Mouse (Mus musculus) spleen, postnatal 10 days (tissue): ENCODE results near the gene Pop5.

Source experiments
- DNase-seq, 2 experiments: peaks; one replicate each; pipeline ENCODE4 v3.0.0; 2021 to 2022; ENCODE audit warnings: low spot score in 2 of 2

The Pop5 gene

DNA sequence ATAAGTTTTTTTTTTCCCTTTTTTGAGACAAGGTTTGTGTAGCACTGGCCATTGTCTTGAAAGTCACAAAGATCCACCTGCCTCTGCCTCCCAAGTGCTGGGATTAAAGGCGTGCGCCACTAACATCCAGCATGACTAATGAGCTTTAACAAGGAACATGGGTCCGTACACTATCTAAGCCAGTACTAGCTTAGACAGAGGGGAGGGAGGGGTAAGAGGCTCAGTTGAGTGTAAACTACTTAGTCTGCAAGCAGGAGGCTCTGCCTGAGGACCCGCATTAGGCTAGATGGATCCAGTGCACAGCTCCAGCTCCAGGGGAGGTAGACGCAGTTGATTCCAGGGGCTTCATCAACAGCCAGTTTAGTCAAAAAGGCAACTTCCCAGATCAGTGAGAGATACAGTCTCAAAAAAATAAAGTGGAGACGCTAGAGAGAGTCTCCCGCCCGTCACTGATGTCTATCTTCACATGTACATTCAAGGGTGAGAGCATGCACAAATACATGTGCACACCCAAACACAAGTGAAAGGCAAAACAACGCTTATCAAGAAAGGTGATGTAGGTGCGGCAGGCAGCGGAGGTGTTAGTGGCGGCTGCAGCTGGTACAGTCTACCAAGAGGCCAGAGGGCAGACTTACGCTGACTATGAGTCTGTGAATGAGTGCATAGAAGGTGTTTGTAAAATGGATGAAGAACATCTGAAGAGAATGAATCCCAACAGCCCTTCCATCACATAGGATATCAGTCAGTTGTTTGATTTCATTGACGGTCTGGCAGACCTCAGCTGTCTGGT lies 27.1 kb downstream of the Pop5 start:
- no peak for DNase-seq

DNA sequence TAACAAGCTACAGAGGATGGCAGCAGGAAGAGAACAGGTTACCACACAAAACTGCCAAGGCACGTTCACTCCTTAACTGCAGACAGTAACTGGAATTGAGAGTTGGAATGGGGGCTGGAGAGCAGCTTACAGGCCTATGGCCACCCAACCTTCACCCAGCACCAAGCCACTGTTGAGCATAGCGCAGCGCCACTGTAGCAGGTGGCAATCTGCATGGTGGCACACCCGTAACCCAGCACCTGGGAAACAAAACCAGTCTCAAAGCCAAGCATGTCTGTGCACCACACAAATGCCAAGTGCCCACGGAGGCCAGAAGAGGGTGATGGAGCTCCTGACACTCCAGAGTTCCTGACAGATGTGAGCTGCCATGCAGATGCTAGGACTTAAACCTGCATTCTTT lies 30.7 kb downstream of the Pop5 start:
- DNase-seq = peak; percentile 43 to 49

DNA sequence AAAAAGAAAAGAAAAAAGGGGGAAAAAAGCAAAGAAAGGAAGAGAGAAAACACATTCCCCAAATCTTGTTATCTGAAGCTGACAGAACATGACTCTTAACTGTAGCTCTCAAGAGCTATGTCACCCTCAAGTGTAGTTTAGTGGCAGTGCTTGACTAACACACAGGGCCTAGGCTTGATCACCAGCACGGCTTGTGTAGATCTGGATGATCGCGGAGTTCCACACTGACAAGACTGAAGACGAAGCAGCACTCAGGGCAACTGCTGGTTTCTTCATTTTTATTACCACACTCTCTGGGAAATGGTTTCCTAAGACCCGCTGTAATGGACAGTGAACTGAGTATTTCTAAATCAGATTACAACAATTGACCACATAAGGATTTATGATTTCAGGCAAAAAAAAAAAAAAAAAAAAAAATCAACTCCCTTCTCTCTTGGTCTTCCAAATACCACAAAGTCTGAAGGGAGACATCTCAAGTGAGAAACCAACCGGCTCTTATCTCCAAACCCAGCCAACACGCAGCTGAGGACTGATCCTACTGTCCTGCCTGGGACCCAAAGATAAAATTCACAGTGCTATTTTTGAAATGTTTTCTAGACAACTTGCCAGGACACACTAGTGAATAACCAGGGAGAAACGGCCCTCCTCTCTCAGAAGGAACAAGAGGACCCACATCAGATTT lies 31.3 kb downstream of the Pop5 start:
- DNase-seq = peak; percentile 47 to 79

DNA sequence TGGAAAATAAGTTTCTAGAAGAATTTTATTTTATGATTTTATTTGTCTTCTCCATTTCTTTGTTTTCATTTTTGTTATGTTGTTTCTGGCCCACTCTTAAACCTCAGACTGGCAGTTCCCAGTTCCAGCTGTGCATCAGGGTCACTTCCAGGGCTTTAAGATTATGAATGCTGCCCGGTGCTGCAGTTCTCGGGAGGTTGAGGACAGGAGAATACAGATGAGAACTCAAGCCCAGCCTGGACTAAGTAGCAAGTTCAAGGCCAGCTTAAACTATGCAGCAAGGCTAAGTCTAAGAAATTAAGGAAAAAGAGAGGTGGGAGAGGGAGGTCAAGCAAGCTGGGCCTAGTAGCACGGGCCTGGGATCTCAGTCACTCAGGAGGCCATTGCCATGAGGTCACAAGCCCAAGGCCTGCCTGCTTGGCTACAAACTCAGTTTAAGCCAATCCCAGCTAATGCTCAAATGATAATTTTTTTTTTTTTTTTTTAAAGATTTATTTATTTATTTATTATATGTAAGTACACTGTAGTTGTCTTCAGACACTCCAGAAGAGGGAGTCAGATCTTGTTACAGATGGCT lies 31.9 kb downstream of the Pop5 start:
- peak; percentile 26 to 39 for DNase-seq

DNA sequence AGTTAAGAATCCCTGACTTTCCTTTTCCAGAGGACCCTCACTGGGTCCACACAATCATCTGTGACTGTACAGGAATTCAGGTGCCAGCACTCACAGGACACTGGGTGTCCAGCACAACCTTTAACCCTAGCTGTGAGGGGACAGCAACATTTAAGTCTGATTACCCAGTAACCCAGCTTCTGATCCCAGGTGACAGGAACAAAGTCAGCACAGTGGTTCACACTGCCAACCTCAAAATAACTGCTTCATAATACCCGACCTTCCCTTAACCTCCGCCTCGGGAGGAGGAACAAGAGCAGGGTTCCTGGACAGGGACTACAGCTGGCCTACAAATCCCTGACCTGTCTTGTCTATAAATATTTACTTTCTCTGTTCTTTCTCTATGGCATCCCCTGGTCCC lies 32.6 kb downstream of the Pop5 start:
- peak in 1 of 2 experiments; percentile 53 for DNase-seq

DNA sequence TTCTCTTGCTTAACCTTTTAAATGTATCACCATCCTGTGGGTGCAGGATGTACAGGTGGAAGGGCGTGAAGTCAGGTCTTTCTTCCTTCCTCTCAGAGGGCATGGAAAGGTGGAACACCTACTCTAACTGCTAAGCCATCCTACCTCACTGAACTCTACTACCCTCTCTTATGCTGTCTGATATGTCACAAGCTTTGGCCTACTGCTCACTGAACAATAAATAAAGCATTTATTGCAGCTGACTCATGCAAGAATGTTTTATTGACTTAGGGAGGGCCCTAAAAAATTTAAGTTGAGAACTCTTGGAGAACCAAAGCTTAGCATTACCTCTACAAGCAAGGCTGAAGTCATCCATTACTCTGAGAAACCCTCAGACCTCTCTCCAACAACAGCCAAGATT lies 34.3 kb downstream of the Pop5 start:
- no peak for DNase-seq

DNA sequence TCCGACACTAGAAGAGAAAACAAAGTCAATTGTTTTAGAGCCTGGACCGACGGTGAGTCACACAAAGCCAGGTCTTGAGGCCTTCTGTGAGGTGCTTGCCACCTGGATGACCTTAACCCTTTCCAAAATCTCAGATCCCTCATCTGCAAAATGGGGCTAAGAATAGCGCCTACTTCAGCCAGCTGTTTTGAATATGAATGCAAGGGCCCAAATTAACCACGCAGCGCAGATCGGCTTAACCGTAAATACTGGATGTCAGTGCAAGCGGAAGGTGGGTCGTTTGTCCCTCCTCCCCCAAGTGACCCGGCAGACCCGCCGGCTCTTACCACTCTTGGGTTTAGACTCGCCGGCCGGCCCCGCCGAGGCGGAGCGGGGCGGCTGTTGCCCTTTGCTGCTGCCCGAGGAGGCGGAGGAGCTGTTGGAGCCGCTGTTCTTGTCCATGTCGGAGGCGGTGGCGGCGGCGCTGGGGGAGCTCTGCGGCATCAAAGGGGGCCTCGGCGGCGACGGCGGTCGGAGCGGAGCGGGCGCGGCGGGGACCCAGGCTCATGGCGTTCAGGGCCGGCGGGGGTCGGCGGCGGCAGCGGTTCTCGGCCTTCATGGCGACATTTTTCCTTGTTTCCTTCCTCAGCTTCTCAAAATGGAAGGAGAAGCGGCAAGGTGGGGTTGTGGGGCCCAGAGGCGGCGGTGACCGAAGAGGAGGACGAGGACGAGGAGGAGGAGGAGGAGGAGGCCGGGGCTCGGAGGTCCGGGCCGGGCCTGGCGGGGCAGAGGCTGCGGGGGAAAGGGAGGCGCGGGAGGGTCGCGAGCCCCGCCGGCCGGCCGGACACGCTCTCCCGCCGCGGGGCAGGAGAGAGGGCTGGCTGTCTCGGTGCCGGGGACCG lies 36.5 kb downstream of the Pop5 start:
- peak; percentile 65 to 72 for DNase-seq

DNA sequence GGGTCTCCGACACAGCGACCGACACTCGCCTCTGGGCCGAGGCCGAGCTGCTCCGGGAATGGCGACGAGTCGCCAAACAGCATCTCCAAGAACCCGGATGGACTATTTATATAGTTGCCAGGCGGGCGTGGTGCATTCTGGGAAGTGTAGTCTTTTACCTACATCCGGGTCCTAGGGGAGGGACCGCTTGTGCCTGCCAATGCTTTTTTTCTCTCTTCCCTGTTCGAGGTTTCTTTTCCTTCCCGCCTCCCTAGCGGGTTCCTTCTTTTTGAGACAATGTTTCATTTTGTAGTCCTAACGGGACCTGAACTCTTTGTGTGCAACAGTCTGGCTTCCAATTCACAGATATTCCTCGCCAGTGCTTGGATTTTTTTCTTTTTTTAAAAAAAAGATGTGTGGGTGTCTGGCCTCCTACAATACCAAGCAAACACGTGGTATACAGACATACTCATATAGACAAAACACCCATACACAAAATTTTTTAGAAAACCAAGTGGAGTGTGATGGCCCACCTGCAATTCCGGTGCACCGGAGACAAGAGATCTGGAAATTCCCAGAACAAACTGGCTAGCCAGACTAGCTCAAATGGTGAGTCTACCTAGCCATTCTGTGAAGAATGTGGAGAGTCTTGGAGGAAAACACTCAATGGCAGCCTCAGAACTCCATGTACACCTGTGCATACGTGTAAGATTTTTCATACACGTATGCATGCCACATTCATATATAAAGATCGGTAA lies 37.3 kb downstream of the Pop5 start, which contains the start of gene Rnf10:
Gene Rnf10, minus strand, starts transcription at position 87 of the 737 bp plus-strand sequence.
- DNase-seq = peak; percentile 98 to 100

DNA sequence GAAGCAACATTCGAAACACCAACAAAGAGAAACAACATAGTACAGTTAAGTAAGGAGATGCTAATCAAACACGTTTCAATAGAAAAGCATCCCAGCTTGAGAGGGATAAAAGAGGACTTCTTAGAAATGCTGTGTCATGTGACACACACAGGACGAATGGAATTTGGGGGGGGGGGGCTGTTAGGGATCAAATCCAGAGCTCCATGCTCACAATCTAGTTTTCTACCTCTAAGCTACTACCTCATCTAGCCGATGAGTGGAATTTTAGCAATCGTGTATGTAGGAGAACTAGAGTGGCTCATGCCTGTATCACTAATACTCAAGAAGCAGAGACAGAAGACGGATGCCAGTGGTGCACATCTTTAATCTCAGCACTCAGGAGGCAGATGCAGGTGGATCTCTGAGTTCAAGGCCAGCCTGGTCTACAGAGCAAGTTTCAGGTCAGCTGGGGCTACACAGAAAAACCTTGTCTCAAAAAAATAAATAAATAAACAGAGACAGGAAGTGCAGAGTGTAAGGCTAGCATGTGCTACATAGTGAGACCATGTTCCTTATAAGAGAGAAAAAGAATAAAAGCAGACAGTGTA lies 38.0 kb downstream of the Pop5 start:
- no peak for DNase-seq

DNA sequence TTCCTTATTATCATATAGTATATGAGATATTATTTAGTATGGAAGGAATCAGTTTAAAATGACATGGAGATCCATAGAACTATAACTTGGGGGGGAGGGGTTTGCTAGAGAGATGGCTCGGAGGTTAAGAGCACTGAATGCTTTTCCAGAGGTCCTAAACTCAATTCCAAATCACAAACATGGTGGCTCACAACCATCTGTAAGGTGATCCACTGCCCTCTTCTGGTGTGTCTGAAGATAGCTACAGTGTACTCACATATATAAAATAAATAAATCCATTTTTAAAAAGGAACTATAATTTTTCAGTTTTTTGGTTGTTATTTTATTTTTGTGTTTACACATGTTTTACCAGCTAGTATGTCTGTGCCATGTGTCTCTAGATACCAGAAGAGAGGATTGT lies 38.7 kb downstream of the Pop5 start:
- DNase-seq = no peak

DNA sequence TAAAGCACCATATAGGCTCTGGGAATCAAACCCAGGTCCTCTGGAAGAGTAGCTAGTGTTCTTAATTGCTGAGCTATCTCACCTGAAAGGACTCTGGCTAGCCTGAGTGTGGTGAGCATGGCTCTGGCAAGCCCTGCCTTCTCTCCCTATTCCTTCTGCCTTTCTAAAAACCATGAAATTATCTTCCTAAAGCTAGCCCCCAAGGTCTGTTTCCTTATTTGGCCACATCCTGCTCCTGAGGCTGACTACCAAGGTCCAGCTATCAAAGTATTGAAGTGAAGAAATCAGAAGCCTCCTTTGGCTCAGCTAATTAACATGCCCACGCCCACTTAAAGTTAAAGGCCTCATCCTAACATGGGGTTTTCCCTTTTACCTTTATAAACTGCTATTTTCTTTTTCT lies 39.1 kb downstream of the Pop5 start:
- DNase-seq = no peak

DNA sequence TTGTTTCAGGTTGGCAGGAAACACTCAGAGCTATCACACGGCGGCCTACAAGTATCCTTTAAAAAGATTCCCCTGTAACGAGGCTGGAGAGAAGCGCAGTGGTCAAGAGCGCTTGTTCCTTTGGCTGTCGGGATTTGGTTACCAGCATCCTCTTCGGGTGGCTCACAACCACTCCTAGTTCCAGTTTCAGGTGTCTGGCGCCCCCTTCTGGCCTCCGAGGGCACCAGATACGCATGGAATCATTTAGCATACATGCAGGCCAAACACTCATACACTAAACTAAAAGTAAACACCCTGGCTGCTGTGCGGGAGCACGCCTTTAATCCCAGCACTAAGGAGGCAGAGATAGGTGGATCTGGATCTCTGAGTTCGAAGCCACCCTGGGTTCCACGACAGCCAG lies 40.4 kb downstream of the Pop5 start:
- peak; percentile 55 to 71 for DNase-seq

DNA sequence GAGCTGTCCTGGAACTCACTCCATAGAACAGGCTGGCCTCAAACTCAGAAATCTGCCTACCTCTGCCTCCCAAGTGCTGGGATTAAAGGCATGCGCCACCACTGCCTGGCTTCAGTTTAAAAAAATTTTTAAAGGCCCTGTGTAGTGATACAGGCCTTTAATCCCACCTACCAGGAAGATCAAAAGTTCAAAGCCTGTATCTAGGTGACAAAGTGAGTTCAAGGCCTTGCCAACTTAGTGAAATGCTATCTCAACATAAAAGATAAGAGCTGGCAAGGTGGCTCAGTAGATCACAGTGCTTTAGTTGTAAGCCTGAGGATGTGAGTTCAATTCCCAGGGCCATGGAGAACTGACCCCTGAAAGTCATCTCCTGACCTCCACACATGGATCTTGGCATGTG lies 42.4 kb downstream of the Pop5 start:
- DNase-seq = no peak

DNA sequence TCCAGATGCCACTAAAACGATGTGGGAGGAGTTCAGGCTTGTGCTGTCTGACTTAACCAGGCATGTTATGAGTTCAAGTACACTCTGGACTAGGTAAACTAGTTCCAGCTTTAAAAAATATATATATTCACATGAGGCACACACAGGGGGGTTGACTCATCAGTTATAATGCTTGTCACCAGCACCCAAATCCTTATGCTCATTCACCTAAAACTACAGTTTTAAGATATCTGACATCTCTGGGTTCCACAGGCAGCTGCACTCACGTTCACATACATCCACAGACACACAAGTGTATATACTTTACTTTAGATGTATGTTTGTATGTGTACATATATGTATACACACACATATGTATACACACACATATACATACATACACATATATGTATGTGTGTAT lies 43.1 kb downstream of the Pop5 start:
- DNase-seq = no peak

DNA sequence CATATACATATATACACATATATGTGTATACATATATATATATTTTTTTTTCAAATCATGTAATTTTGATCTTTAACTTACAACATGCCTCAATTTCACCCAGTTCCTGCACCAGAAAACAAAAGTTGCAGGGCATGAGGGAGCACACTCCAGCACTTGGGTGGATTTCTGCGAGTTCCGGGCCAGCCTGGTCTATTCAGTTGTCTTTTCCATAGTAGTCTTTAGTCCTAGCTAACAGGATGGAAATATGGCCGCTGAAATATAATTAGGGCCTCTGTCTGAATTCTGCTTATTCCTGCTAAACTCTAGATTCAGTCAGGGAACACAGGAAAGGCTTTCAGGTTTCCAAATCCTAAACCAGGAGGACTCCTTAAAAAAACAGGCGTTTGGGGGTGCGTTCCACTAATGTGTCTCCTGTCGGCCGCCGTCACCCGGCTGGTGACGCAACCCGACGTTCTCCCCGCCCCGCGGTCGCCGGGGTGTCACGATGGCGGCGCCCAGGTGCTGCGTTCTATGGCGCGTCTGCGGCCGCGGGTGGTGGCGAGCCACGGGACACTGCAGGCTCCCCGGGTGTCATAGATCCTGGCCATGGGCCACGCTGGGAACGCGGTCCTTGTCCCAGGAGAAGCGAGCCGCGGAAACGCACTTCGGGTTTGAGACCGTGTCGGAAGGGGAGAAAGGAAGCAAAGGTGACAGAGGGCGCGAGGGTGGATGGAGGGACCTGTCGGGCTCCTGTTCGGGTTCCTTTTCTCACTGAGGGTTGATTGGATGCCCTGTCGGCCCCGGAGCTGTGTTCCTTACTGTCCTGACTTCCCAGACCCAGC lies 43.8 kb downstream of the Pop5 start, which contains the start of gene Coq5:
Gene Coq5, plus strand, starts transcription at position 441 of the 824 bp plus-strand sequence.
- DNase-seq = peak; percentile 91 to 92

DNA sequence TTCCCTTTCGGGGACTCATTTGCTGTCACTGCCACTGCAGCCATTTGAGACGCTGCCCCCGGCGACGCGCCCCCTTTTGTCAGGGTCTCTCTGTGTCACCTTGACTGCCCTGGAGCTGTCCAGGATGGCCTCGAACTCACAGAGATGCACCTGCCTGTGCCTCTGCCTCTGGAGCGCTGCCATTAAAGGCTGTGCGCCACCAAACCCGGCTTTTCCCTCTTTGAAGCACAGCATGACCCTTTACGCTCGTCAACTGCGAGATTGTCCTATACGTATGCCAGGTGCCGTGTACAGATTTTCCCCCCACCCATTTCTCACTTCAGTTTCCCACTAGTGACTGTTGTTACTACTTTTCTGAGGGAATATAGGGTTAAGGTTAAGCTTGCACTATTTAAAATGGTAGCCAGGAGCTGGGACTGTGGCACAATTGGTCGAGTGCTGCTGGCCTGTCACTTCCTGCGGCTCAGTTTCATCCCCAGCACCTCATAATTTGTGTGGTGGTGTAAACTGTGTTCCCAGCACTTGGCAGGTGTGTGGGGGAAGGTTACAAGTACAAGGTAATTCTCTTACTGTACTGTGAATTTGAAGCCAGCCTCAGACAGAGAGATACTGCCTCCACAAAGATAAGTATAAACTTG lies 44.5 kb downstream of the Pop5 start:
- DNase-seq = peak in 1 of 2 experiments; percentile 43

DNA sequence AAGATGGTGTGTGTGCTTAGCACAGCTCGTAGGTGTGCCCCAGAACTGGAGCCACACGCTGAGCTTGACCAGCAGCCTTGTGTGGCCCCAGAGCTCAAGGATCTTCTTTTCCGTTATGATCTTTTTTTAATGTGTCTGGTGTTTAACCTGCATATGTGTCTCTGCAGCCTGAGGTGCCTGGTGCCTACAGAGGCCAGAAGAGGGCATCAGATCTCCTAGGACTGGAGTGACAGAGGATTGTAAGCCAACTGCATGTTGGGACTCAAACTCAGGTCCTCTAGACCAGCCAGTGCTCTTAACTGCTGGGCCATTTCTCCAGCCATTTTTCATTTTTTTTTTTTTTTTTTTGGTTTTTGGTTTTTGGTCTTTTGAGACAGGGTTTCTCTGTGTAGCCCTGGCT lies 49.1 kb downstream of the Pop5 start:
- DNase-seq = no peak

DNA sequence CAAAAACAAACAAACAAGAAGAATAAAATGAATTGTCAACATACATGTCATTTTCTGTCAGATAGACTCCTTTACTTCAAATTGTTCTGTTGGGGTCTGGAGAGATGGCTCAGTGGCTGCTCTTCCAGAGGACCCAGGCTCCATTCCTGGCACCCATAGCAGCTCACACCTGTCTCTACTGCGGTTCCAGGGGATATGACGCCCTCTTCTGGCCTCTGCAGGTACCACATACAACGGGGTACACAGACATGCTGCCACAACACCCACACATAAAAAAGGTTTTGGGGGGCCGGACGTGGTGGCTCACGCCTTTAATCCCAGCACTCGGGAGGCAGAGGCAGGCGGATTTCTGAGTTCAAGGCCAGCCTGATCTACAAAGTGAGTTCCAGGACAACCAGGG lies 58.5 kb downstream of the Pop5 start:
- DNase-seq = peak in 1 of 2 experiments; percentile 35
